Mouse (Mus musculus): Measurements from ENCODE around the gene Itgam. TPM values are rescaled to one million over a fixed set of nuclear protein-coding genes. Genes with fewer than 3 reads are reported as not detected.
"Not testable (repeated sequence)": the region's sequence is repeated elsewhere in the genome, so short reads cannot be mapped to it uniquely, and the experiment has no call there.

Itgam gene
- polyA plus RNA-seq, 1 experiment from 2014 or later: 1.4 TPM

GRCm38 (mm10) chr7:128150970-128151369 is 88.5 kb downstream of the Itgam start:
- Histone ChIP-seq H3K36me3 (no peaks in the 10 kb centered on the region), H3K4me2 (no peak overlapping the region), H3K9me3 (replicated peaks) (no peaks in the 10 kb centered on the region), H3K27ac (no peak overlapping the region), H3K9ac (no peak overlapping the region), H3K27me3 (no peaks in the 10 kb centered on the region), H3K4me1 (no peaks in the 10 kb centered on the region), H3K4me3 (replicated peaks) (no peak overlapping the region)
- WGBS: 58% methylated on average over 8 of the region's 8 CpGs
- no peak for ATAC-seq (replicated peaks; ENCODE audit: low FRiP score)

DNA sequence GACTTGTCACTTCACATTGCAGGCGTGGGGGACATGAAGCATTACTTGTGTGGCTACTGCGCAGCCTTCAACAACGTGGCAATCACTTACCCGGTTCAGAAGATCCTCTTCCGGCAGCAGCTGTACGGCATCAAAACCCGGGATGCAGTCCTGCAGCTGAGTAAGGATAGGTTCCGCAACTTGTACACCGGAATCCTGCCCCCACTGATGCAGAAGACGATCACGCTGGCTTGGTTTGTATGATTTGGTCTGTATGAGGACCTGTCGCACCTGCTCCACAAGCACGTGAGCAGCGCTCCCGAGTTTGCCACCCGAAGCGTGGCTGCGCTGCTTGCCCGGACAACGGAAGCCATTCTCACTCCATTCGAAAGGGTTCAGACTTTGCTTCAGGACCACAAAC is 91.6 kb downstream of the Itgam start, which contains the start of gene Itgad:
TSS of gene Itgad (plus strand) at position 301 of the 400 bp plus-strand sequence.
- 90% methylated on average over 21 of the region's 21 CpGs for WGBS
- no peak within 1 kb of the TSS for H3K4me3 ChIP-seq (replicated peaks)
- no peak within 1 kb of the TSS for H3K27ac ChIP-seq
- H3K9me3 ChIP-seq (replicated peaks): no peaks in the 10 kb centered on the region
- ATAC-seq (replicated peaks; ENCODE audit: low FRiP score): no peak
- no peak within 1 kb of the TSS for H3K4me2 ChIP-seq
- no peaks in the 10 kb centered on the region for H3K27me3 ChIP-seq
- no peak within 1 kb of the TSS for H3K9ac ChIP-seq
- no peaks in the 10 kb centered on the region for H3K4me1 ChIP-seq
- H3K36me3 ChIP-seq: no peaks in the 10 kb centered on the region

- no peak for ATAC-seq (replicated peaks; ENCODE audit: low FRiP score)
- H3K27ac ChIP-seq: no peak overlapping the region
- no peak overlapping the region for H3K4me3 ChIP-seq (replicated peaks)
- H3K4me1 ChIP-seq: no peaks in the 10 kb centered on the region
- no peak overlapping the region for H3K4me2 ChIP-seq
- H3K36me3 ChIP-seq: no peaks in the 10 kb centered on the region
- H3K9me3 ChIP-seq (replicated peaks): no peaks in the 10 kb centered on the region
- WGBS: 80% methylated on average over 10 of the region's 10 CpGs
- no peaks in the 10 kb centered on the region for H3K27me3 ChIP-seq
- H3K9ac ChIP-seq: no peak overlapping the region
These were observed 92.5 kb downstream of the Itgam start for GRCm38 (mm10) chr7:128154924-128155323.

- not testable (repeated sequence) for H3K9me3 ChIP-seq (replicated peaks); H3K27me3 ChIP-seq; H3K4me1 ChIP-seq; H3K27ac ChIP-seq; ATAC-seq (replicated peaks; ENCODE audit: low FRiP score); H3K9ac ChIP-seq; H3K4me3 ChIP-seq (replicated peaks); H3K4me2 ChIP-seq; H3K36me3 ChIP-seq
- 71% methylated on average over 8 of the region's 8 CpGs for WGBS
These were observed 96.4 kb downstream of the Itgam start for GRCm38 (mm10) chr7:128158688-128159354.

DNA sequence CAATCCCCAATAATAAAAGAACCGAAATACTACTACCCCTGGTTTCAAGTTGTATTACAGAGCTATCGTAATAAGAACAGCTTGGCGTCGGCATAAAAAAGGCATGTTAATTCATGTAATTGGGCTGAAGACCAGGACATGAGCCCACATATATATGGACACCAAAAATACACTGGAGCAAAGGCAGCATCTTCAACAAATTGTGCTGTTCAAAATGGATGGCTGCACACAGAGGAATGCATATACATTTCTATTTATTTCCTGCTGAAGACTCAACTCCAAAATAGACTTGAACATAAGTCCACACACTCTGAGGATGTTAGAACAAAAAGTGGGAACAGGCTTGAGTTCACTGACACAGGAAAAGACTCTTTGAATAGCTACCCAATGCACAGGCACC is 101.6 kb downstream of the Itgam start:
- 97% methylated on average over 4 of the region's 4 CpGs for WGBS
- no peak overlapping the region for H3K9ac ChIP-seq
- no peaks in the 10 kb centered on the region for H3K36me3 ChIP-seq
- H3K27ac ChIP-seq: no peak overlapping the region
- no peak overlapping the region for H3K4me3 ChIP-seq (replicated peaks)
- no peak overlapping the region for H3K4me2 ChIP-seq
- H3K9me3 ChIP-seq (replicated peaks): no peaks in the 10 kb centered on the region
- H3K27me3 ChIP-seq: no peaks in the 10 kb centered on the region
- no peak for ATAC-seq (replicated peaks; ENCODE audit: low FRiP score)
- H3K4me1 ChIP-seq: no peaks in the 10 kb centered on the region

- Histone ChIP-seq H3K9me3 (replicated peaks) (no peaks in the 10 kb centered on the region), H3K36me3 (no peaks in the 10 kb centered on the region), H3K4me3 (replicated peaks) (no peak overlapping the region), H3K4me2 (no peak overlapping the region), H3K4me1 (no peaks in the 10 kb centered on the region), H3K27me3 (no peaks in the 10 kb centered on the region), H3K9ac (no peak overlapping the region), H3K27ac (no peak overlapping the region)
- no peak for ATAC-seq (replicated peaks; ENCODE audit: low FRiP score)
- WGBS: 82% methylated on average over 7 of the region's 7 CpGs
These were observed 104.0 kb downstream of the Itgam start for GRCm38 (mm10) chr7:128166391-128166790.

Other genes with a start within 250 kb of the Itgam start
- 46.4 and 53.2 TPM in 2 replicates for gene Stx4a, start 238.3 kb upstream of the Itgam start, polyA plus RNA-seq (2015; fragmentation: Nextera tagmentation; extraction: Ambion mirVana)
- gene Stx1b, start 238.1 kb upstream of the Itgam start, polyA plus RNA-seq (2015; fragmentation: Nextera tagmentation; extraction: Ambion mirVana): 3.8 and 5.2 TPM in 2 replicates
- gene Zfp646, start 186.4 kb upstream of the Itgam start, polyA plus RNA-seq (2015; fragmentation: Nextera tagmentation; extraction: Ambion mirVana): 11.8 and 13.7 TPM in 2 replicates
- gene Zfp668, start 185.8 kb upstream of the Itgam start, polyA plus RNA-seq (2015; fragmentation: Nextera tagmentation; extraction: Ambion mirVana): 22.7 TPM in 2 replicates
- gene Prss53, start 171.7 kb upstream of the Itgam start, polyA plus RNA-seq (2015; fragmentation: Nextera tagmentation; extraction: Ambion mirVana): 2.2 and 2.7 TPM in 2 replicates
- gene Gm21974, start 167.2 kb upstream of the Itgam start, polyA plus RNA-seq (2015; fragmentation: Nextera tagmentation; extraction: Ambion mirVana): not detected in 2 replicates
- gene Vkorc1, start 167.0 kb upstream of the Itgam start, polyA plus RNA-seq (2015; fragmentation: Nextera tagmentation; extraction: Ambion mirVana): 152 and 162 TPM in 2 replicates
- gene Bckdk, start 158.6 kb upstream of the Itgam start, polyA plus RNA-seq (2015; fragmentation: Nextera tagmentation; extraction: Ambion mirVana): 120 and 140 TPM in 2 replicates
- 41.8 and 43.5 TPM in 2 replicates for gene Kat8, start 150.1 kb upstream of the Itgam start, polyA plus RNA-seq (2015; fragmentation: Nextera tagmentation; extraction: Ambion mirVana)
- 56.9 and 59.5 TPM in 2 replicates for gene Prss8, start 132.5 kb upstream of the Itgam start, polyA plus RNA-seq (2015; fragmentation: Nextera tagmentation; extraction: Ambion mirVana)
- 11.5 and 12.4 TPM in 2 replicates for gene Prss36, start 115.9 kb upstream of the Itgam start, polyA plus RNA-seq (2015; fragmentation: Nextera tagmentation; extraction: Ambion mirVana)
- 421 and 440 TPM in 2 replicates for gene Fus, start 95.2 kb upstream of the Itgam start, polyA plus RNA-seq (2015; fragmentation: Nextera tagmentation; extraction: Ambion mirVana)
- 43.9 and 45.1 TPM in 2 replicates for gene Pycard, start 68.8 kb upstream of the Itgam start, polyA plus RNA-seq (2015; fragmentation: Nextera tagmentation; extraction: Ambion mirVana)
- gene Trim72, start 58.7 kb upstream of the Itgam start, polyA plus RNA-seq (2015; fragmentation: Nextera tagmentation; extraction: Ambion mirVana): 0.31 and 0.60 TPM in 2 replicates
- not detected in 2 replicates for gene Gm49368, start within 50 bp of the Itgam start, polyA plus RNA-seq (2015; fragmentation: Nextera tagmentation; extraction: Ambion mirVana)
- gene Itgax, start 66.9 kb downstream of the Itgam start, polyA plus RNA-seq (2015; fragmentation: Nextera tagmentation; extraction: Ambion mirVana): 0.05 and 0.17 TPM in 2 replicates
- not detected in 2 replicates for gene Itgad, start 91.7 kb downstream of the Itgam start, polyA plus RNA-seq (2015; fragmentation: Nextera tagmentation; extraction: Ambion mirVana)
- 5.1 and 11.1 TPM in 2 replicates for gene Cox6a2, start 143.7 kb downstream of the Itgam start, polyA plus RNA-seq (2015; fragmentation: Nextera tagmentation; extraction: Ambion mirVana)
- 19.1 and 21.1 TPM in 2 replicates for gene Armc5, start 174.7 kb downstream of the Itgam start, polyA plus RNA-seq (2015; fragmentation: Nextera tagmentation; extraction: Ambion mirVana)
- 8.3 and 8.7 TPM in 2 replicates for gene 9130023H24Rik, start 175.4 kb downstream of the Itgam start, polyA plus RNA-seq (2015; fragmentation: Nextera tagmentation; extraction: Ambion mirVana)
- gene Tgfb1i1, start 184.2 kb downstream of the Itgam start, polyA plus RNA-seq (2015; fragmentation: Nextera tagmentation; extraction: Ambion mirVana): 77.2 and 107 TPM in 2 replicates
- 5.6 and 8.4 TPM in 2 replicates for gene Slc5a2, start 203.0 kb downstream of the Itgam start, polyA plus RNA-seq (2015; fragmentation: Nextera tagmentation; extraction: Ambion mirVana)
- 29.1 and 31.7 TPM in 2 replicates for gene BC017158, start 235.5 kb downstream of the Itgam start, polyA plus RNA-seq (2015; fragmentation: Nextera tagmentation; extraction: Ambion mirVana)

Measured in kidney, embryonic 15.5 days (tissue).